Mouse (Mus musculus): Measurements from ENCODE around the gene Ptprk.

Gene Ptprk

DNA sequence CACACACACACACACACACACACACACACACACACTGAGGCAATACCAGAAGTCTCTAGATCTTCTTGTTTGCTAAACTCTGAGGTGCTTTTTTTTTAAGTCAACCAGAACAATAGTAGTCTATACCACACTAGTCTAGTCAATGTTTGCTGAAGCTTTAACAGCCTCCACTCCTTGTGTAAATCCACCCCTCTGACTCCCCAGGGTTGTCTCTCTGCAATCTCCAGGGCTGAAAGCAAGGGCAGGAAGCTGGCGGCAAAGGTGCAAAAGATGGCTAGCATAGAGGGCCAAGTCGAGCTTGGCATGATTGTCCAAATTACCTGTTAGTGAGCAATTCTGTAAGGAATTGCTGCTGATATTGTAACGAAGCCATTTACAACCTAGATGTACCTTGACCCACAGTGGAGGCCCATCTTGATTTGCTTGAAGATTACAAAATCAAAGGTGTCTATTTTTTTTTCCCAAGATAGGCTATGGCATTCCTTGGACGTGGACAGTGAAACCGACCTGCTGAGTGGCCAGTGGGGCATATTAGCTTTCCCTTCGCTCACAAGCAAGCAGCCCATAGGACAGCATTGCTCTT lies 44.3 kb downstream of the Ptprk start:
- TF ChIP-seq NANOG (IDR thresholded peaks at IDR 0.05; ENCODE audit: borderline replicate concordance, low read length) (no peak), CTCF (conservative IDR thresholded peaks at IDR 0.05; ENCODE audit: low read length) (no peak), POU5F1 (IDR thresholded peaks at IDR 0.05; ENCODE audit: borderline replicate concordance, low read length) (no peak)
- Histone ChIP-seq H3K9me3 (ENCODE audit: low read length) (peaks cover 5% of the 10 kb centered on the region; the same call in 1 of the 2 replicates), H3K4me3 (replicated peaks; ENCODE audit: low read length) (no peak overlapping the region), H3K4me1 (replicated peaks; ENCODE audit: low read depth, low read length) (no peaks in the 10 kb centered on the region), H3K27me3 (ENCODE audit: insufficient read depth, low read length) (no peaks in the 10 kb centered on the region), H3K36me3 (ENCODE audit: insufficient read depth, low read length) (no peaks in the 10 kb centered on the region)

DNA sequence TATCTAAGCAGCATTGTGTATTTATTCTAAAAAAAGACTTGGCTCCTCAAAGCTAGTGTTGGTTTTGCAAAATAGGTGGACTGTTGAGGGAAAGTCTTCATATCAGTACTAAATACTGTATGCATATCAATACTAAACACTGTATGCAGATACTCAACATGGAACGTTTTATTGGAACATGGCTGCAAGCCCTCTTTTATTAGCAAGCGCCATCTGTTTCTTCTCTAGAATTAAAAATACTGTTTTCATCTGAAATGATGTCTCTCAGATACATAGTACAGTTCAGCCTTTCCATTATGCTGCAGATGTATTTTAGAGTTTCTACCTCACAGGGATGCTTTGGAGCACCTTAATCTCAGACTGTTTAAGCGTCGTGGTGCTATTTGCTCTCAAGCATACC lies 49.3 kb downstream of the Ptprk start:
- Histone ChIP-seq H3K9me3 (ENCODE audit: low read length) (no peaks in the 10 kb centered on the region), H3K36me3 (ENCODE audit: insufficient read depth, low read length) (no peaks in the 10 kb centered on the region), H3K4me1 (replicated peaks; ENCODE audit: low read depth, low read length) (peaks cover 2% of the 10 kb centered on the region; the same call in 1 of the 2 replicates), H3K27me3 (ENCODE audit: insufficient read depth, low read length) (no peaks in the 10 kb centered on the region), H3K4me3 (replicated peaks; ENCODE audit: low read length) (no peak overlapping the region)
- no peak for TF ChIP-seq POU5F1 (IDR thresholded peaks at IDR 0.05; ENCODE audit: borderline replicate concordance, low read length)
- no peak for TF ChIP-seq CTCF (conservative IDR thresholded peaks at IDR 0.05; ENCODE audit: low read length)
- no peak for TF ChIP-seq NANOG (IDR thresholded peaks at IDR 0.05; ENCODE audit: borderline replicate concordance, low read length)

DNA sequence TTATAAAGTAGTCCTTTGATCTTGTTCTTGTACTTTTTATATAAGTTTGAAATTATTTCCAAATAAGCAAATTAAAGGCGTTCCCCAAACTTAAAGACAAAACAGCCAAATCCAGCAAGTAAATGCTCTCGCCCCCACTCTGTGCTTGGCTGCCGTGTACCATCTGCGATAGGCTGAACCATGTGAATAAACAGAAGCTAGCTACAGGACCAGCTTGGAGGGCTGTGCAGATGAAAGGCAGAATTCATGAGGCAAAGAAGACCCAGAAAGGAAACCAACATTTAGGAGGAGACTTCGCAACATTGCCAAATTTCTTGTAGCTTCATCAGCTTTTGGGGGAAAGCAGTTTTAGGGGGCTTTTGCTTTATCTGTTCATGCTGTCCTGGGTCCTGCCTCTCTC lies 53.4 kb downstream of the Ptprk start:
- H3K9me3 ChIP-seq (ENCODE audit: low read length) = no peaks in the 10 kb centered on the region
- no peak for TF ChIP-seq CTCF (conservative IDR thresholded peaks at IDR 0.05; ENCODE audit: low read length)
- no peak for TF ChIP-seq POU5F1 (IDR thresholded peaks at IDR 0.05; ENCODE audit: borderline replicate concordance, low read length)
- no peak for TF ChIP-seq NANOG (IDR thresholded peaks at IDR 0.05; ENCODE audit: borderline replicate concordance, low read length)
- H3K36me3 ChIP-seq (ENCODE audit: insufficient read depth, low read length) = no peaks in the 10 kb centered on the region
- H3K27me3 ChIP-seq (ENCODE audit: insufficient read depth, low read length) = no peaks in the 10 kb centered on the region
- no peak overlapping the region for H3K4me3 ChIP-seq (replicated peaks; ENCODE audit: low read length)
- H3K4me1 ChIP-seq (replicated peaks; ENCODE audit: low read depth, low read length) = peaks cover 10% of the 10 kb centered on the region

DNA sequence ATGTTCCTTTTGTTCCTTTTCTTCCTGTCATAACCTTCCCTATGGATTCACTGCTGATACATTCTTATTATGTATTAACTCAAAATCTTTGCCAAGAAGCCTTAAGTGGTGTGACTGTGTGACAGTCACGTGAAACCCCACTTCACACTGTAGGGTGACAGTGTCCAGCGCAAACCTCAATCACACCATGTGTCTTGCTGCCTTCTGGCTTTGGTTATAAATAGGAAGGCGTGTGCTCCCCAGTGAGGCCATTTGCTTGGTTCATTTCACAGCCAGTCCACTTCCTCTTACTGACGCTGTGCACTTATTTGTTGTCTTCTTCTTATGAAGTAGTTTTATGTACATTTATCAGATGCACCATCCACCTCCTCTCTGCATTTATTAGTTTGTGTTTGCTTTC lies 53.8 kb downstream of the Ptprk start:
- peaks cover 10% of the 10 kb centered on the region for H3K4me1 ChIP-seq (replicated peaks; ENCODE audit: low read depth, low read length)
- H3K9me3 ChIP-seq (ENCODE audit: low read length) = no peaks in the 10 kb centered on the region
- H3K27me3 ChIP-seq (ENCODE audit: insufficient read depth, low read length) = no peaks in the 10 kb centered on the region
- no peaks in the 10 kb centered on the region for H3K36me3 ChIP-seq (ENCODE audit: insufficient read depth, low read length)
- no peak overlapping the region for H3K4me3 ChIP-seq (replicated peaks; ENCODE audit: low read length)
- TF ChIP-seq CTCF (conservative IDR thresholded peaks at IDR 0.05; ENCODE audit: low read length) (no peak), POU5F1 (IDR thresholded peaks at IDR 0.05; ENCODE audit: borderline replicate concordance, low read length) (no peak), NANOG (IDR thresholded peaks at IDR 0.05; ENCODE audit: borderline replicate concordance, low read length) (no peak)

DNA sequence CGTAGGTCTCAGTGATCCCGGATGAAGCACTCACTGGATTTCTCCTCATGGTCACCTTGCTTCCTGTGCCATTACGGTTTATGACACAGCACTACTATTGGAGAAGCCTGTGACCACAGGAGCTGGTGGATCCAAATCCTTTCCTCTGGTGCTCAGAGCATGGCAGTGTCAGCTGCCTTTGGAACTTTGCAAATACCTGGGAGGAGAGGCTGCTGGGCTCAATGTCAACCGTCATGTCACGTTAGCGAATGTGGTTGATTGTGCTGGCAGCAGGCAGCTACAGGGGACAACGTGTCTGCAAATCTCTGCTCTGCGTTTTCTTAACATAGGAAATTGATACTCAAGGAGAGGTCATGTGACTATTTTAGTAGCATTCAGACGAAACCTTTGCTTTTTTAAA lies 55.8 kb downstream of the Ptprk start:
- no peaks in the 10 kb centered on the region for H3K36me3 ChIP-seq (ENCODE audit: insufficient read depth, low read length)
- no peak overlapping the region for H3K4me3 ChIP-seq (replicated peaks; ENCODE audit: low read length)
- TF ChIP-seq NANOG (IDR thresholded peaks at IDR 0.05; ENCODE audit: borderline replicate concordance, low read length) (no peak), CTCF (conservative IDR thresholded peaks at IDR 0.05; ENCODE audit: low read length) (no peak), POU5F1 (IDR thresholded peaks at IDR 0.05; ENCODE audit: borderline replicate concordance, low read length) (no peak)
- peaks cover 8% of the 10 kb centered on the region for H3K4me1 ChIP-seq (replicated peaks; ENCODE audit: low read depth, low read length)
- H3K9me3 ChIP-seq (ENCODE audit: low read length) = no peaks in the 10 kb centered on the region
- no peaks in the 10 kb centered on the region for H3K27me3 ChIP-seq (ENCODE audit: insufficient read depth, low read length)

DNA sequence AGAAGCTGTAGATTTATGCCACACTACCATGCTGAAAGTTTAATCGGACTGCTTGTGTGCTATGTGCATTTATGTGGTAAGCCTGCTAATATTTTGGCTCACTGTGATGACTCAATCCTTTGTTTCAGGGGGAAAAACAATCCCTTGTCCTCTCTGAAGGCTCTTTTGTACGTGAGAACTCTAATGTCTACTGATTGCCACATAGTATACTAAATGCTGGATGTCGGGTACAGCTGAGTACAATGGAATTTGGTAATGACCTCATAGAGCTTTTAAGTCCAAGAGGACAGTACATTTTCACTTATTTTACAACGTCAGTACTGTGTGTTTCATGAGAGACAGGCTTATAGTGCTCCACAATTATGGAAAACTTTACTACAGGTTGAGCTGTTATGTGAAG lies 59.1 kb downstream of the Ptprk start:
- no peaks in the 10 kb centered on the region for H3K27me3 ChIP-seq (ENCODE audit: insufficient read depth, low read length)
- no peaks in the 10 kb centered on the region for H3K36me3 ChIP-seq (ENCODE audit: insufficient read depth, low read length)
- H3K9me3 ChIP-seq (ENCODE audit: low read length) = no peaks in the 10 kb centered on the region
- TF ChIP-seq CTCF (conservative IDR thresholded peaks at IDR 0.05; ENCODE audit: low read length) (no peak), NANOG (IDR thresholded peaks at IDR 0.05; ENCODE audit: borderline replicate concordance, low read length) (no peak), POU5F1 (IDR thresholded peaks at IDR 0.05; ENCODE audit: borderline replicate concordance, low read length) (no peak)
- H3K4me3 ChIP-seq (replicated peaks; ENCODE audit: low read length) = no peak overlapping the region
- H3K4me1 ChIP-seq (replicated peaks; ENCODE audit: low read depth, low read length) = peaks cover 8% of the 10 kb centered on the region

DNA sequence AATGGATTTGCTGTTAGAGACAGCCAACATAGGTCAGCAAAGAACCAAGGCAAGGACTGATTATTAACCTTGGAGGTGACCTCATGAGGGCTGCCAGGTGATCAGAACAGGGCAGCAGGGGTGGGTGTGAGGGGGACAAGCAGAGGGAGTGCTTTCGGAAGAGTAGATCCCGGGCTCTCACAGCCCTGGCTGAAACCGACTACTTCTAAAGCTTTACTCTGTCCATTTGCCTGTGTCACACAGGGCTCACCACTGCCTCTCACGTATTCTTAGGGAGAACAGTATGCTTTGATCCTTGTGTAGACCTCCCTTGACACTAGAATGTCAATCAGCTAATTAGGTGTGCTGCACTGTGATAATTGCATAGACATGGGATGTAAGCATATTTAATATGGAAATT lies 63.8 kb downstream of the Ptprk start:
- Histone ChIP-seq H3K9me3 (ENCODE audit: low read length) (no peaks in the 10 kb centered on the region), H3K27me3 (ENCODE audit: insufficient read depth, low read length) (no peaks in the 10 kb centered on the region), H3K4me1 (replicated peaks; ENCODE audit: low read depth, low read length) (no peaks in the 10 kb centered on the region), H3K4me3 (replicated peaks; ENCODE audit: low read length) (no peak overlapping the region), H3K36me3 (ENCODE audit: insufficient read depth, low read length) (no peaks in the 10 kb centered on the region)
- TF ChIP-seq POU5F1 (IDR thresholded peaks at IDR 0.05; ENCODE audit: borderline replicate concordance, low read length) (no peak), NANOG (IDR thresholded peaks at IDR 0.05; ENCODE audit: borderline replicate concordance, low read length) (no peak), CTCF (conservative IDR thresholded peaks at IDR 0.05; ENCODE audit: low read length) (no peak)

DNA sequence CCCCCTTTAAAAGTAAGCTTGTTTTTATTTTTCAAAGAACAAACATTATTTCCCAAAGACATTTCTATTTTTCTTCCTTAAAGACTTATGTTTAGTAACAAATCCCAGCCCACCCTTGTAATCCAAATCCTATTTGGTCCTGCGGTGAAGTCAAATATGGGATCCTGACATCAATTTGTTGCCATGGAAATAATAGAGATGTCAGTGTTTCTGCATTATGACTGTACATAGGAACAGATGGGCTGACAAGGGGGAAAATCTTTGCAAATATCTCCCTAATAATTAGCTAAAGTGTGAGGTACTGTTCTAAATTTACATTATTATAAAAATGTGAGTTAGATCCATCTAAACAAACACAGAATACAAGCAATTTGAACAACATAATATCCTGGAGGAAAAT lies 69.8 kb downstream of the Ptprk start:
- H3K36me3 ChIP-seq (ENCODE audit: insufficient read depth, low read length) = no peaks in the 10 kb centered on the region

DNA sequence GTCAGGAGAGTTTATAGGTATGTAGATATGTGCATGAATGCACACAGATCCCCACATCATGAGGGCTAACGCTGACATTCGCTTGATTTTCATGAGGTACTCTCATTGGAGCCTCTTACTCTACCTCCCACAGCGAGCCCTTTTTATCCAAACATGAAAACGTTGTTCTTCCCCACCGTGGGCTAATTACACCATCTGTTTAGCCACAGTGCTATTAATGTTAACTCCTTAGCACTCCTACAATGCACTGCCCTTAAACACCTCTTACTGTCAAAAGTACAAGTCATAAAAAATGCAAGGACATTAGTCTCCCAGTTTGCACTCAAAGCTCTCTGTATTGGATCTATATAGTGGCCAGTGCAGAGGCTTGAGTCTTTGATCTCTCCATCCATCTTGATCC lies 70.7 kb downstream of the Ptprk start:
- Histone ChIP-seq H3K36me3 (ENCODE audit: insufficient read depth, low read length) (no peaks in the 10 kb centered on the region), H3K9me3 (ENCODE audit: low read length) (no peaks in the 10 kb centered on the region), H3K4me3 (replicated peaks; ENCODE audit: low read length) (no peak overlapping the region), H3K4me1 (replicated peaks; ENCODE audit: low read depth, low read length) (no peaks in the 10 kb centered on the region), H3K27me3 (ENCODE audit: insufficient read depth, low read length) (no peaks in the 10 kb centered on the region)
- TF ChIP-seq POU5F1 (IDR thresholded peaks at IDR 0.05; ENCODE audit: borderline replicate concordance, low read length) (no peak), CTCF (conservative IDR thresholded peaks at IDR 0.05; ENCODE audit: low read length) (no peak), NANOG (IDR thresholded peaks at IDR 0.05; ENCODE audit: borderline replicate concordance, low read length) (no peak)

More for the DNA sequence above, 69.8 kb downstream of the Ptprk start:
- H3K4me3 ChIP-seq (replicated peaks; ENCODE audit: low read length) = no peak overlapping the region
- no peaks in the 10 kb centered on the region for H3K4me1 ChIP-seq (replicated peaks; ENCODE audit: low read depth, low read length)
- no peaks in the 10 kb centered on the region for H3K27me3 ChIP-seq (ENCODE audit: insufficient read depth, low read length)
- TF ChIP-seq CTCF (conservative IDR thresholded peaks at IDR 0.05; ENCODE audit: low read length) (no peak), NANOG (IDR thresholded peaks at IDR 0.05; ENCODE audit: borderline replicate concordance, low read length) (no peak), POU5F1 (IDR thresholded peaks at IDR 0.05; ENCODE audit: borderline replicate concordance, low read length) (no peak)
- no peaks in the 10 kb centered on the region for H3K9me3 ChIP-seq (ENCODE audit: low read length)

Data from E14TG2a.4 (cell line).